ENCODE assay signal across 17 mouse cellular contexts in genomic region chr2:146228435-146228834, GRCm38 (mm10). TPM values are rescaled to one million over a fixed set of nuclear protein-coding genes. Genes with fewer than 3 reads are reported as not detected.
A peak's percentile ranks its signal among the peaks of the same experiment; 100 is the strongest.
DNase-seq lines count a peak whose midpoint lies in the region; ATAC-seq lines count a peak whose summit lies in the region.
"Had no signal": no experiment of that assay in that cellular context is flagged by ENCODE, and none has a peak within 500 bp of the region (broad histone marks: within the 10 kb centered on the region; RNA-seq: fewer than 3 reads in every experiment).

No protein-coding gene starts in this region.

- no peak overlapping the region for H3K4me2 ChIP-seq in forebrain, embryonic 14.5 days (ENCODE audit: low read length)
- H3K4me2 ChIP-seq in forebrain, embryonic 15.5 days (replicated peaks), result no peak overlapping the region
- H3K4me2 ChIP-seq in midbrain, embryonic 11.5 days, result no peak overlapping the region
- no peak overlapping the region for H3K4me2 ChIP-seq in midbrain, embryonic 16.5 days (ENCODE audit: low read length)
- H3K4me2 ChIP-seq: embryonic facial prominence, embryonic 12.5 days; forebrain, embryonic 13.5 days had no signal

- H3K4me3 ChIP-seq in forebrain, embryonic 14.5 days (ENCODE audit: low read depth, low read length), result no peak overlapping the region
- no peak overlapping the region for H3K4me3 ChIP-seq in forebrain, embryonic 15.5 days
- no peak overlapping the region for H3K4me3 ChIP-seq in midbrain, embryonic 11.5 days (ENCODE audit: low read depth, low read length)
- no peak overlapping the region for H3K4me3 ChIP-seq in midbrain, embryonic 16.5 days (ENCODE audit: low read depth, low read length)
- H3K4me3 ChIP-seq: embryonic facial prominence, embryonic 10.5 days; embryonic facial prominence, embryonic 12.5 days; forebrain, embryonic 13.5 days had no signal

- no peak for ATAC-seq in forebrain, embryonic 14.5 days
- ATAC-seq in forebrain, embryonic 15.5 days (replicated peaks), result no peak
- no peak for ATAC-seq in midbrain, embryonic 11.5 days (ENCODE audit: low FRiP score)
- ATAC-seq in midbrain, embryonic 16.5 days, result no peak
- ATAC-seq: forebrain, embryonic 13.5 days; forebrain, postnatal 0 days had no signal

- 58% methylated on average over 2 of the region's 2 CpGs for WGBS in forebrain, embryonic 14.5 days
- WGBS in forebrain, embryonic 15.5 days, result 62% methylated on average over 2 of the region's 2 CpGs
- WGBS in midbrain, embryonic 11.5 days, result 68% methylated on average over 2 of the region's 2 CpGs
- 64% methylated on average over 2 of the region's 2 CpGs for WGBS in midbrain, embryonic 16.5 days

- no peak overlapping the region for H3K27ac ChIP-seq in forebrain, embryonic 14.5 days (ENCODE audit: low read depth, low read length)
- H3K27ac ChIP-seq in forebrain, embryonic 15.5 days (replicated peaks), result no peak overlapping the region
- no peak overlapping the region for H3K27ac ChIP-seq in midbrain, embryonic 11.5 days (ENCODE audit: low read depth, low read length)
- no peak overlapping the region for H3K27ac ChIP-seq in midbrain, embryonic 16.5 days (ENCODE audit: low read length)
- H3K27ac ChIP-seq: embryonic facial prominence, embryonic 10.5 days; embryonic facial prominence, embryonic 12.5 days; forebrain, embryonic 13.5 days had no signal

- no peak overlapping the region for H3K9ac ChIP-seq in forebrain, embryonic 14.5 days (ENCODE audit: low read length)
- H3K9ac ChIP-seq in forebrain, embryonic 15.5 days (replicated peaks), result no peak overlapping the region
- H3K9ac ChIP-seq in midbrain, embryonic 11.5 days (ENCODE audit: low read length), result no peak overlapping the region
- no peak overlapping the region for H3K9ac ChIP-seq in midbrain, embryonic 16.5 days (ENCODE audit: low read depth, low read length)
- H3K9ac ChIP-seq: embryonic facial prominence, embryonic 12.5 days; forebrain, embryonic 13.5 days; forebrain, postnatal 0 days had no signal

- no peaks in the 10 kb centered on the region for H3K9me3 ChIP-seq in forebrain, embryonic 14.5 days (replicated peaks; ENCODE audit: control insufficient read depth, low read length)
- H3K9me3 ChIP-seq in forebrain, embryonic 15.5 days, result peaks cover 5% of the 10 kb centered on the region; the same call in 1 of the 2 replicates
- no peaks in the 10 kb centered on the region for H3K9me3 ChIP-seq in midbrain, embryonic 11.5 days (ENCODE audit: control insufficient read depth, low read length)
- no peaks in the 10 kb centered on the region; the same call in 1 of the 2 replicates for H3K9me3 ChIP-seq in midbrain, embryonic 16.5 days (replicated peaks; ENCODE audit: control insufficient read depth, low read length, poor library complexity, severe bottlenecking)
- H3K9me3 ChIP-seq: embryonic facial prominence, embryonic 10.5 days; embryonic facial prominence, embryonic 12.5 days; forebrain, embryonic 13.5 days had no signal

- no peaks in the 10 kb centered on the region for H3K36me3 ChIP-seq in forebrain, embryonic 14.5 days (ENCODE audit: control insufficient read depth, insufficient read depth, low read length)
- no peaks in the 10 kb centered on the region for H3K36me3 ChIP-seq in forebrain, embryonic 15.5 days
- no peaks in the 10 kb centered on the region for H3K36me3 ChIP-seq in midbrain, embryonic 11.5 days (ENCODE audit: control insufficient read depth, insufficient read depth, low read length)
- no peaks in the 10 kb centered on the region for H3K36me3 ChIP-seq in midbrain, embryonic 16.5 days (ENCODE audit: control insufficient read depth, insufficient read depth, low read length)
- H3K36me3 ChIP-seq: embryonic facial prominence, embryonic 10.5 days; embryonic facial prominence, embryonic 12.5 days had no signal

- DNase-seq in forebrain, embryonic 14.5 days (ENCODE audit: low spot score), result peak; percentile 33
- peak; percentile 72 for DNase-seq in midbrain, embryonic 11.5 days (ENCODE audit: low spot score, missing footprints)
- no peak for DNase-seq in spleen, postnatal 4 days (ENCODE audit: low spot score in 2 of 2)
- DNase-seq: adrenal gland, adult 2 months; adrenal gland, postnatal 10 days; adrenal gland, postnatal 25 days; cerebellum, adult 11-12 months; cerebellum, adult 8-10 months; cerebellum, adult 9-11 months; cerebellum, postnatal 25 days; forebrain, postnatal 0 days had no signal

- H3K4me1 ChIP-seq in forebrain, embryonic 14.5 days (ENCODE audit: control insufficient read depth, insufficient read depth, low read length), result peaks cover 20% of the 10 kb centered on the region
- H3K4me1 ChIP-seq in forebrain, embryonic 15.5 days, result peaks cover 29% of the 10 kb centered on the region
- H3K4me1 ChIP-seq in midbrain, embryonic 11.5 days (ENCODE audit: control insufficient read depth, insufficient read depth, low read length), result peaks cover 10% of the 10 kb centered on the region
- H3K4me1 ChIP-seq in midbrain, embryonic 16.5 days (ENCODE audit: control insufficient read depth, insufficient read depth, low read length), result peaks cover 7% of the 10 kb centered on the region

- H3K27me3 ChIP-seq in forebrain, embryonic 14.5 days (replicated peaks; ENCODE audit: control insufficient read depth, insufficient read depth, low read length), result peaks cover 8% of the 10 kb centered on the region
- no peaks in the 10 kb centered on the region for H3K27me3 ChIP-seq in forebrain, embryonic 15.5 days
- H3K27me3 ChIP-seq in midbrain, embryonic 11.5 days (ENCODE audit: control insufficient read depth, insufficient read depth, low read length), result peaks cover 46% of the 10 kb centered on the region
- peaks cover 3% of the 10 kb centered on the region for H3K27me3 ChIP-seq in midbrain, embryonic 16.5 days (ENCODE audit: control insufficient read depth, insufficient read depth, low read depth, low read length)

RNA-seq across cellular contexts. Expression of gene Insm1, which starts 6.7 kb away (rescaled TPM):
- polyA plus RNA-seq in forebrain, embryonic 14.5 days (2014; fragmentation: Nextera tagmentation; extraction: Ambion mirVana), result 12.6 and 14.7 TPM in 2 replicates
- 13.5 and 15.6 TPM in 2 replicates for polyA plus RNA-seq in forebrain, embryonic 15.5 days (2015; fragmentation: Nextera tagmentation; extraction: Ambion mirVana)
- 11.7 and 12.5 TPM in 2 replicates for polyA plus RNA-seq in midbrain, embryonic 11.5 days (2014; fragmentation: Nextera tagmentation; extraction: Ambion mirVana)
- polyA plus RNA-seq in midbrain, embryonic 16.5 days (2015; fragmentation: Nextera tagmentation; extraction: Ambion mirVana), result 2.7 TPM in 2 replicates
- polyA plus RNA-seq: C2C12 had no signal

Comparison
In these comparisons a context has a peak if more than half of its experiments do, and no peak if none do; other contexts are left out.
1. DNase-seq: peak in forebrain, embryonic 14.5 days (single experiment) and midbrain, embryonic 11.5 days (single experiment); none in spleen, postnatal 4 days (0 of 2).